Mouse (Mus musculus): ENCODE data around the gene Mrpl40.

DNA sequence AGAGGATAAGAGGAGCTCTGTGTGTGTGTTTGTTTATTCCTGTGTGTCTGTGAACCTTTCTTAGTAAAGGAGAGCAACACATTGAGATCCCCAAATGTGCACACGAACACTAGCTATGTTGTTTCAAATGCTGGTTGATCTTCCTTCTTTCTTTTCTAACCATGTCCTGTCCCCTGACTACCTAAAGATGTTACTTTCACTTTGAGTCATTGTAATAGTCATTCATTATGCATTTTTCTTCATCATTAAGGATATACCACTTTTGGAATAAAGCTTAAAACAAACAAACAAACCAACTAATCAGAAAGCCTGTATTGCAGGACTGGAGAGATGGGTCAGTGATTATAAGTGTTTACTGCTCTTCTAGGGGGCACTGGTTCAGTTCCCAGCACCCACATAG lies 29.0 kb upstream of the Mrpl40 start:
- TF ChIP-seq POLR2A (IDR thresholded peaks at IDR 0.05; ENCODE audit: extremely low read depth, insufficient read depth, low read length) (no peak), CTCF (IDR thresholded peaks at IDR 0.05; ENCODE audit: low read depth, low read length) (no peak)

All from liver, adult 2 months (tissue).